Mouse (Mus musculus): ENCODE measurements around the gene Prrg4.
"Not testable (repeated sequence)": the region's sequence is repeated elsewhere in the genome, so short reads cannot be mapped to it uniquely, and the experiment has no call there.

Prrg4 gene

GRCm38 (mm10) chr2:104849276-104849990 lies at the start of gene Prrg4:
Prrg4 (minus strand) TSS chr2:104849876.
- DNase-seq (ENCODE audit: extremely low read depth, low read depth): no peak

GRCm38 (mm10) chr2:104887882-104888566 lies 38.3 kb upstream of the Prrg4 start:
- peak; percentile 73 for DNase-seq (ENCODE audit: extremely low read depth, low read depth)

- DNase-seq (ENCODE audit: extremely low read depth, low read depth): not testable (repeated sequence)
Observed at GRCm38 (mm10) chr2:104887331-104887730, 37.7 kb upstream of the Prrg4 start.

- DNase-seq (ENCODE audit: extremely low read depth, low read depth): no peak
Observed at GRCm38 (mm10) chr2:104886109-104886508, 36.4 kb upstream of the Prrg4 start.

GRCm38 (mm10) chr2:104878794-104879193 lies 29.1 kb upstream of the Prrg4 start:
- no peak for DNase-seq (ENCODE audit: extremely low read depth, low read depth)

GRCm38 (mm10) chr2:104869101-104869500 lies 19.4 kb upstream of the Prrg4 start:
- DNase-seq (ENCODE audit: extremely low read depth, low read depth): no peak

GRCm38 (mm10) chr2:104867282-104867855 lies 17.7 kb upstream of the Prrg4 start, which contains the start of gene Ccdc73:
Ccdc73 (plus strand) TSS chr2:104867805.
- DNase-seq (ENCODE audit: extremely low read depth, low read depth): no peak

- DNase-seq (ENCODE audit: extremely low read depth, low read depth): no peak
Observed at GRCm38 (mm10) chr2:104864176-104864860, 14.6 kb upstream of the Prrg4 start.

GRCm38 (mm10) chr2:104860426-104860825 lies 10.8 kb upstream of the Prrg4 start:
- no peak for DNase-seq (ENCODE audit: extremely low read depth, low read depth)

- no peak for DNase-seq (ENCODE audit: extremely low read depth, low read depth)
Observed at GRCm38 (mm10) chr2:104859060-104859459, 9.4 kb upstream of the Prrg4 start.

- not testable (repeated sequence) for DNase-seq (ENCODE audit: extremely low read depth, low read depth)
Observed at GRCm38 (mm10) chr2:104858083-104858482, 8.4 kb upstream of the Prrg4 start.

GRCm38 (mm10) chr2:104856218-104856617 lies 6.5 kb upstream of the Prrg4 start:
- no peak for DNase-seq (ENCODE audit: extremely low read depth, low read depth)

GRCm38 (mm10) chr2:104855732-104856131 lies 6.1 kb upstream of the Prrg4 start:
- DNase-seq (ENCODE audit: extremely low read depth, low read depth): no peak

- no peak for DNase-seq (ENCODE audit: extremely low read depth, low read depth)
Observed at GRCm38 (mm10) chr2:104854836-104855235, 5.2 kb upstream of the Prrg4 start.

- DNase-seq (ENCODE audit: extremely low read depth, low read depth): no peak
Observed at GRCm38 (mm10) chr2:104852546-104852945, 2.9 kb upstream of the Prrg4 start.

GRCm38 (mm10) chr2:104851686-104852085 lies 2.0 kb upstream of the Prrg4 start:
- DNase-seq (ENCODE audit: extremely low read depth, low read depth): no peak

- DNase-seq (ENCODE audit: extremely low read depth, low read depth): no peak
Observed at GRCm38 (mm10) chr2:104849991-104850359, 299 bp upstream of the Prrg4 start.

GRCm38 (mm10) chr2:104848235-104849161 lies 1.2 kb downstream of the Prrg4 start:
- no peak for DNase-seq (ENCODE audit: extremely low read depth, low read depth)

- DNase-seq (ENCODE audit: extremely low read depth, low read depth): no peak
Observed at GRCm38 (mm10) chr2:104847645-104848044, 2.0 kb downstream of the Prrg4 start.

- no peak for DNase-seq (ENCODE audit: extremely low read depth, low read depth)
Observed at GRCm38 (mm10) chr2:104846638-104847414, 2.9 kb downstream of the Prrg4 start.

Measured in MEL-GATA-1-ER (cell line).